Mouse (Mus musculus) ovary, postnatal 10 days (tissue): ENCODE measurements around the gene Rexo2.
"Not testable (repeated sequence)": the region's sequence is repeated elsewhere in the genome, so short reads cannot be mapped to it uniquely, and the experiment has no call there.

ENCODE experiments used
- DNase-seq: peaks from one replicate; pipeline ENCODE4 v3.0.0; 2022; ENCODE audit warnings: low spot score

Rexo2 gene

GRCm38 (mm10) chr9:48480411-48481213 lies at the start of gene Rexo2:
TSS of gene Rexo2 (minus strand) at chr9:48480623.
- peak; percentile 77 for DNase-seq

GRCm38 (mm10) chr9:48526520-48526919 lies 46.1 kb upstream of the Rexo2 start:
- no peak for DNase-seq

- no peak for DNase-seq
These were observed 45.1 kb upstream of the Rexo2 start for GRCm38 (mm10) chr9:48525566-48525965.

DNA sequence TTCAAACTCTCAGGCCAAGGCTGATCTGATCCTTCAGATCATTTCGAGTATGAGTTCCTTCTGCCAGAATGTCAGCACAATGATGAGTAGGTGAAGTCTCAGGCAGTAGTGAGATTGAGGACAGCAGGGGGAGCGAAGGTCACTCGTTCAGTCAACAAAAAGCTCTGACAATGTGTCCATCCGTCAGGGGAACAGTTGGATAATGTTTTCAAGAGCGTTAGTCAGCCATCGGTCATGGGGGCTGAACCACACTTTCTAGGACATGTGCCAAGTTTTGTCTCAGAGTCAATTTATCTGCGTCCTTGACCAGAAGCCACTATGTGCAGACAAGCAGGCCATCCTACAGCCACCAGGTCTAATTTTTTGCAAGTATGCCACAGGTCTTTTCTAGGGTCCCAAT lies 40.0 kb upstream of the Rexo2 start:
- not testable (repeated sequence) for DNase-seq

GRCm38 (mm10) chr9:48517372-48518130 lies 37.1 kb upstream of the Rexo2 start:
- no peak for DNase-seq

- DNase-seq, result no peak
These were observed 36.4 kb upstream of the Rexo2 start for GRCm38 (mm10) chr9:48516615-48517371.

DNA sequence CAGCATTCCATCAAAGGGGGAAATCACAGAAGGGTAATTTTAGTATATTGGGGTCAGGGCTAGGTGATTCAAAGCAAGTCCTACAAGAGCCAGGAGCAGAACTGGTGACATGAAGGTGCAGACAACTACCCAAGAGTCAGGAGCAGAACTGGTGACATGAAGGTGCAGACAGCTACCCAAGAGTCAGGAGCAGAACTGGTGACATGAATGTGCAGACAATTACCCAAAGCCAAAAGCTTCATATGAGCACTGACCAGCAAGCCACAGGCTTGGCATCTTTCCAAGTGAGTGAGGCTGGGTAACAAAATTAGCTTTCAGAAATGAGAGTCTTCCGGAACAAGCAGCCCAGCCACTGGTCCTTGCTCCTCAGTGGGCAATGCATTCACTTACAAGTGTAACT lies 34.9 kb upstream of the Rexo2 start:
- no peak for DNase-seq

GRCm38 (mm10) chr9:48510134-48510533 lies 29.7 kb upstream of the Rexo2 start:
- no peak for DNase-seq

DNA sequence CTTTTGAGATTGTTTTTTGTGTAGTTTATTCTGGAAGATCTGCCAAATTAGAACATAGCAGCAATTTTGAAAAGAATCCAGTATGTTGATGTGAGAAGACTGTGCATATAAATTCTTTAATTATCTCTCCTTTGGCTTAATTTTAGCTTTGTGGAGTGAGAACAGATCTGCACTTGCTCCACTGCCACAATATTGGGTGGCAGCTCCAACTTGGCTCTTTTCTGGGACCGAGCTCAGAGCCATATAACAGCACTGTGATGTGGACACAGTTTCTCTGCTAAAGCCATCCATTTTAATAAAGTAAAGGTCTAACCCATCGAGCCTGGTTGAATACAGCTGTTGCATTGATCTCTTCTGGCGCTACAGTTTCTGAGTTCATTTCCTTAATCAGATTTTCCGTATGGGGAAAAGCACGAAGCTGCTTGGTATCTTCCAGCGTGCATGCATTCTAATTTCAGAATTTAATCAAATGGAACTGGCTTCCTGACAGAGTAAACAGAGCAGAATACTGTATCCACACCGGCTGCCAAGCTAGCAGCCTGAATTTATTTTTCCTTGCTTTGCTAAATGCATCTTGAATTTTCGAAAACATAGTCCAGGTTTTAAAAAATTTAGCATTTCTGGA lies 24.4 kb upstream of the Rexo2 start:
- no peak for DNase-seq

GRCm38 (mm10) chr9:48503001-48503400 lies 22.6 kb upstream of the Rexo2 start:
- DNase-seq, result no peak

DNA sequence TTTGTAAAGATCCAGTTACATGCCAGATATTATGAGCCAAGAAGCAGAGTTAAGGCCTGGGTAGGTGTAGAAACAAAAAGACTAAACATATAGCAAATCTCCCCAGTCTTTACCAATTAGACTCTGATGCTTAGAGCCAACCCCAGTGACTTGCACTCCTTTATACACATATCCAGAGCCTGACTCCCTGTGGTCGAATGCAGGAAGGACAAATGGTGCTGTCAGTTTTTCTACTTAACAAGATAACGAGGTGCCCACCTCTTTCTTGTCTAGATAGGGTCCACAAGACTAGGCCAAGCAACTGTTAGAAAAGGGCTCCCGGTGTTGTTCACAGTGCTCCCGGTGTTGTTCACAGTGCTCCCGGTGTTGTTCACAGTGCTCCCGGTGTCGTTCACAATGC lies 20.8 kb upstream of the Rexo2 start:
- DNase-seq, result no peak

DNA sequence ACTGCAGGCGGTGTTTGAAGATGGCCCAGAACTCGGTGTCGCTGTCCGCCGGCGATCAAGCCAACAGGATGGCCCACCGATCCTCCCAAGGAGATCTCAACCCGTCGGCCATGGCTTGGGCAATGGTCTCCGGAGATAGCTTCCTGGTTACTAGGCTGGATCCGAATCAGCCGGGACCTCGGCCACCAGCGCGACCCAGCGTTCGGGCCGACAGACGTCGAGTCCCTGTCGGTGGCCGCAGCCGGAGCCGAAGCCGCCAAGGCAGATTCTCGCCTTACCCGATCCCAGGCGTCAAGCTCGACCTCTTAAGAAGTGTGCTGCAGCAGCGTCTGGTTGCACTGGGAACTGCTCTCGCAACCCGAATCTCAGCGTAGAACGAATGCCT lies 15.1 kb upstream of the Rexo2 start:
- DNase-seq, result no peak

- DNase-seq, result peak; percentile 88
These were observed 14.6 kb upstream of the Rexo2 start, which contains the start of the genes Rbm7 and Gm5617 for GRCm38 (mm10) chr9:48494817-48495547. TSS of gene Rbm7 (minus strand) at chr9:48495299. TSS of gene Gm5617 (plus strand) at chr9:48495442.

- DNase-seq, result no peak
These were observed 1.1 kb upstream of the Rexo2 start for GRCm38 (mm10) chr9:48481214-48482134.

- DNase-seq, result no peak
These were observed 499 bp downstream of the Rexo2 start for GRCm38 (mm10) chr9:48479838-48480410.

GRCm38 (mm10) chr9:48478808-48479207 lies 1.6 kb downstream of the Rexo2 start:
- DNase-seq, result no peak

GRCm38 (mm10) chr9:48476236-48477165 lies 3.9 kb downstream of the Rexo2 start:
- DNase-seq, result no peak

- no peak for DNase-seq
These were observed 6.1 kb downstream of the Rexo2 start for GRCm38 (mm10) chr9:48474367-48474766.

- no peak for DNase-seq
These were observed 7.3 kb downstream of the Rexo2 start for GRCm38 (mm10) chr9:48473131-48473530.
